Mouse (Mus musculus): ENCODE measurements around the gene Bak1.
"Not testable (repeated sequence)": the region's sequence is repeated elsewhere in the genome, so short reads cannot be mapped to it uniquely, and the experiment has no call there.

Gene Bak1

GRCm38 (mm10) chr17:26995562-26995961 is 33.2 kb downstream of the Bak1 start:
- Histone ChIP-seq H3K9me3 (ENCODE audit: low read length) (no peaks in the 10 kb centered on the region), H3K4me1 (replicated peaks; ENCODE audit: low read depth, low read length) (peaks cover 68% of the 10 kb centered on the region), H3K27me3 (ENCODE audit: insufficient read depth, low read length) (no peaks in the 10 kb centered on the region), H3K4me3 (replicated peaks; ENCODE audit: low read length) (no peak overlapping the region; the same call in 1 of the 2 replicates), H3K36me3 (ENCODE audit: insufficient read depth, low read length) (no peaks in the 10 kb centered on the region)
- TF ChIP-seq POU5F1 (IDR thresholded peaks at IDR 0.05; ENCODE audit: borderline replicate concordance, low read length) (no peak), NANOG (IDR thresholded peaks at IDR 0.05; ENCODE audit: borderline replicate concordance, low read length) (no peak), CTCF (conservative IDR thresholded peaks at IDR 0.05; ENCODE audit: low read length) (no peak)

GRCm38 (mm10) chr17:26995006-26995405 is 33.8 kb downstream of the Bak1 start:
- Histone ChIP-seq H3K27me3 (ENCODE audit: insufficient read depth, low read length) (no peaks in the 10 kb centered on the region), H3K4me3 (replicated peaks; ENCODE audit: low read length) (peak overlapping the region; percentile 37), H3K4me1 (replicated peaks; ENCODE audit: low read depth, low read length) (peaks cover 68% of the 10 kb centered on the region), H3K9me3 (ENCODE audit: low read length) (no peaks in the 10 kb centered on the region), H3K36me3 (ENCODE audit: insufficient read depth, low read length) (no peaks in the 10 kb centered on the region)
- no peak for TF ChIP-seq POU5F1 (IDR thresholded peaks at IDR 0.05; ENCODE audit: borderline replicate concordance, low read length)
- TF ChIP-seq NANOG (IDR thresholded peaks at IDR 0.05; ENCODE audit: borderline replicate concordance, low read length): no peak
- no peak for TF ChIP-seq CTCF (conservative IDR thresholded peaks at IDR 0.05; ENCODE audit: low read length)

DNA sequence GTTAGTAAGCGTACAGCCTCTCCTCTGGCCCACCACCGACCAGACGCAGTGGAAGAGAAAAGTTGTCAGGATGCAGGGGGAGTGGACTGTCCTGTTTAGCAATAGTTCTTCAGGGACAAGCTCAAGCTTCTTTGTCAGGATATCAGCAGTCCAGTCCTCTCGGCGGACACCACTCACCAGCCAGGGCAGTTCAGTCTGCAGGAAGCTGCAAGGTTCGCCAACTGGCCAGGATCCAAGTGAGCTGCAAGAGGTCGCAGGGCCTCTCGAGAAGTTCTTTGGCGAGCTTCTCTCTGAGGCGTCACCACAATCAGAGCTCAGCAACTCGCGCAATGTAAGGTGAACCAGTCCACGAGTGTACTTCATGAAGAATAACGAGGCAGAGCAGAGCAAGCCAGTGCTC is 34.4 kb downstream of the Bak1 start:
- no peak for TF ChIP-seq CTCF (conservative IDR thresholded peaks at IDR 0.05; ENCODE audit: low read length)
- TF ChIP-seq NANOG (IDR thresholded peaks at IDR 0.05; ENCODE audit: borderline replicate concordance, low read length): no peak
- TF ChIP-seq POU5F1 (IDR thresholded peaks at IDR 0.05; ENCODE audit: borderline replicate concordance, low read length): no peak
- H3K9me3 ChIP-seq (ENCODE audit: low read length): no peaks in the 10 kb centered on the region

DNA sequence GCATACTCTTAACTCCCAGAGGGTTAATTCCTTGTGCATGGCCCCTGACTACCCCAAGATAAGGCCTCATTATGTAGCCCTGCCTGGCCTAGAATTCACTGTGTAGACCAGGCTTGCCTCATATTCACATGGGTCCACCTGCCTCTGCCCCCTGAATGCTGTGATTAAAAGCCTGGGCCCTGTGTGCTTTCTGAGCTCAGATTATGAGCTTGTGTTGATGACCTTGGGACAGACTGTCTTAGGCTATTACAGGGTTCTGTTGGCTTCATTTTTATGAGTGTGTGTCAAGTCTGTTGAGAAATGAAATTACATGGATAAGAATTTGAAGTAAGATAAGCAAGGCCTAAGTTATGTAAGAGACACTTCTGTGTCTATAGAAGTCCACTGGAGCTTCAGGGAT is 38.3 kb downstream of the Bak1 start:
- TF ChIP-seq POU5F1 (IDR thresholded peaks at IDR 0.05; ENCODE audit: borderline replicate concordance, low read length): no peak
- no peak for TF ChIP-seq CTCF (conservative IDR thresholded peaks at IDR 0.05; ENCODE audit: low read length)
- H3K4me1 ChIP-seq (replicated peaks; ENCODE audit: low read depth, low read length): peaks cover 31% of the 10 kb centered on the region
- no peaks in the 10 kb centered on the region; the same call in 1 of the 2 replicates for H3K9me3 ChIP-seq (ENCODE audit: low read length)
- H3K4me3 ChIP-seq (replicated peaks; ENCODE audit: low read length): no peak overlapping the region
- H3K27me3 ChIP-seq (ENCODE audit: insufficient read depth, low read length): no peaks in the 10 kb centered on the region
- no peaks in the 10 kb centered on the region for H3K36me3 ChIP-seq (ENCODE audit: insufficient read depth, low read length)

More for the DNA sequence above, 34.4 kb downstream of the Bak1 start:
- Histone ChIP-seq H3K4me1 (replicated peaks; ENCODE audit: low read depth, low read length) (peaks cover 65% of the 10 kb centered on the region), H3K36me3 (ENCODE audit: insufficient read depth, low read length) (no peaks in the 10 kb centered on the region), H3K4me3 (replicated peaks; ENCODE audit: low read length) (peak overlapping the region; percentile 37), H3K27me3 (ENCODE audit: insufficient read depth, low read length) (no peaks in the 10 kb centered on the region)

- peaks cover 9% of the 10 kb centered on the region for H3K4me1 ChIP-seq (replicated peaks; ENCODE audit: low read depth, low read length)
- H3K27me3 ChIP-seq (ENCODE audit: insufficient read depth, low read length): no peaks in the 10 kb centered on the region
- peaks cover 6% of the 10 kb centered on the region for H3K36me3 ChIP-seq (ENCODE audit: insufficient read depth, low read length)
- H3K9me3 ChIP-seq (ENCODE audit: low read length): no peaks in the 10 kb centered on the region; the same call in 1 of the 2 replicates
- H3K4me3 ChIP-seq (replicated peaks; ENCODE audit: low read length): no peak overlapping the region
- no peak for TF ChIP-seq POU5F1 (IDR thresholded peaks at IDR 0.05; ENCODE audit: borderline replicate concordance, low read length)
- no peak for TF ChIP-seq CTCF (conservative IDR thresholded peaks at IDR 0.05; ENCODE audit: low read length)
Measured at GRCm38 (mm10) chr17:26985503-26986179, 43.2 kb downstream of the Bak1 start.

DNA sequence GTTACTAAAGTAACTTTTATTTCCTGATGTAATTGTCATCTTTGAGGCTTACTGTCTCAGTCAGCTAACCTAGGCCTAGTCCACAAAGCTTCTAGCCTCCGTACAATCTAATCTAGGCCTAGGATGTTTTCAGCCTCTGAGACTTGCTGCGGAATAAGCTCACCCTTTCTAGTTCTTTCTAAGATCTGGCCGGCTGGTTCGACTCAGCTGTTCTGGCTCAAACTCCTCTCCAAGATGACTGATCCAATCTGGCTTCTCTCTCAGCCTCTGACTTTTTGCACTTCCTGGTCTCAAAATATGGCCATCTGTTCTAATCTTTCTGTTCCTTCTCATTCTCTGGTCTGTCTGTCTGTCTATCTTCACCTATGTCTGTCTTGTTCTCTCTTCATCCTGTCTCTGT is 45.4 kb downstream of the Bak1 start:
- no peaks in the 10 kb centered on the region for H3K27me3 ChIP-seq (ENCODE audit: insufficient read depth, low read length)
- H3K4me1 ChIP-seq (replicated peaks; ENCODE audit: low read depth, low read length): no peaks in the 10 kb centered on the region; the same call in 1 of the 2 replicates
- TF ChIP-seq POU5F1 (IDR thresholded peaks at IDR 0.05; ENCODE audit: borderline replicate concordance, low read length): no peak
- peaks cover 27% of the 10 kb centered on the region for H3K36me3 ChIP-seq (ENCODE audit: insufficient read depth, low read length)
- no peak overlapping the region for H3K4me3 ChIP-seq (replicated peaks; ENCODE audit: low read length)
- no peaks in the 10 kb centered on the region; the same call in 1 of the 2 replicates for H3K9me3 ChIP-seq (ENCODE audit: low read length)

GRCm38 (mm10) chr17:26981050-26981449 is 47.8 kb downstream of the Bak1 start:
- Histone ChIP-seq H3K36me3 (ENCODE audit: insufficient read depth, low read length) (peaks cover 49% of the 10 kb centered on the region), H3K4me1 (replicated peaks; ENCODE audit: low read depth, low read length) (peaks cover 12% of the 10 kb centered on the region), H3K4me3 (replicated peaks; ENCODE audit: low read length) (no peak overlapping the region), H3K9me3 (ENCODE audit: low read length) (no peaks in the 10 kb centered on the region), H3K27me3 (ENCODE audit: insufficient read depth, low read length) (no peaks in the 10 kb centered on the region)
- TF ChIP-seq CTCF (conservative IDR thresholded peaks at IDR 0.05; ENCODE audit: low read length) (no peak), NANOG (IDR thresholded peaks at IDR 0.05; ENCODE audit: borderline replicate concordance, low read length) (no peak), POU5F1 (IDR thresholded peaks at IDR 0.05; ENCODE audit: borderline replicate concordance, low read length) (no peak)

GRCm38 (mm10) chr17:26979426-26979825 is 49.4 kb downstream of the Bak1 start:
- Histone ChIP-seq H3K4me1 (replicated peaks; ENCODE audit: low read depth, low read length) (peaks cover 29% of the 10 kb centered on the region), H3K4me3 (replicated peaks; ENCODE audit: low read length) (no peak overlapping the region), H3K9me3 (ENCODE audit: low read length) (no peaks in the 10 kb centered on the region), H3K36me3 (ENCODE audit: insufficient read depth, low read length) (peaks cover 65% of the 10 kb centered on the region), H3K27me3 (ENCODE audit: insufficient read depth, low read length) (no peaks in the 10 kb centered on the region)
- no peak for TF ChIP-seq POU5F1 (IDR thresholded peaks at IDR 0.05; ENCODE audit: borderline replicate concordance, low read length)
- TF ChIP-seq NANOG (IDR thresholded peaks at IDR 0.05; ENCODE audit: borderline replicate concordance, low read length): no peak
- TF ChIP-seq CTCF (conservative IDR thresholded peaks at IDR 0.05; ENCODE audit: low read length): no peak

GRCm38 (mm10) chr17:26977354-26977753 is 51.5 kb downstream of the Bak1 start:
- not testable (repeated sequence) for H3K9me3 ChIP-seq (ENCODE audit: low read length); H3K27me3 ChIP-seq (ENCODE audit: insufficient read depth, low read length); H3K4me3 ChIP-seq (replicated peaks; ENCODE audit: low read length)
- Histone ChIP-seq H3K4me1 (replicated peaks; ENCODE audit: low read depth, low read length) (peaks cover 40% of the 10 kb centered on the region), H3K36me3 (ENCODE audit: insufficient read depth, low read length) (peaks cover 71% of the 10 kb centered on the region)
- peak; percentile 37 for TF ChIP-seq CTCF (conservative IDR thresholded peaks at IDR 0.05; ENCODE audit: low read length)

Data from E14TG2a.4 (cell line).